Mouse (Mus musculus): ENCODE measurements around the gene Trmt1l. TPM values are rescaled to one million over a fixed set of nuclear protein-coding genes. Genes with fewer than 3 reads are reported as not detected.
"Not testable (repeated sequence)": the region's sequence is repeated elsewhere in the genome, so short reads cannot be mapped to it uniquely, and the experiment has no call there.

Gene Trmt1l
- polyA plus RNA-seq, 1 experiment from 2014 or later = 15.2 TPM

DNA sequence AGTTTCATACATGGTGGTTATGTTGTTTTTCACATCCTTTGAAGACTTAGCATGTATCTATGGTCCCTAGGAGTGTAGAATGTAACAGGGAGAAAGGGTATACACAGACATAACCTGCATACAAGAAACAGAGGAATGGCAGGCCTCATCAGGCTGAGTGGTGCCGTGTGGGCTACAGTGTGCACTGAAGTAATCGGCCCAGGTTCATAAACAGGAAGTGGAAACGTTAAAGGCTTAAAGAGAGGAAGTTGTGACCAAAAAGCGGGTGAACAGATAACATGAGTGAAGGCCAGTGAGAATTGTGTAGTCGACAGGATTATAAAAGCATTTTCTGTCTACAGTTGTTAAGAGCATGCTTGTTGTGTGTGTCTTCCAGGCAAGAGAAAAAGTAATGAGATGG, 28.7 kb downstream of the Trmt1l start:
- ATAC-seq (ENCODE audit: low FRiP score, low TSS enrichment) = no peak
- Histone ChIP-seq H3K36me3 (ENCODE audit: control insufficient read depth, insufficient read depth, low read length) (peaks cover 10% of the 10 kb centered on the region), H3K27me3 (ENCODE audit: control insufficient read depth, insufficient read depth, low read length) (no peaks in the 10 kb centered on the region), H3K4me3 (ENCODE audit: low read depth, low read length) (no peak overlapping the region), H3K4me2 (replicated peaks; ENCODE audit: low read depth) (no peak overlapping the region), H3K27ac (replicated peaks) (no peak overlapping the region), H3K4me1 (replicated peaks; ENCODE audit: control insufficient read depth, insufficient read depth) (no peaks in the 10 kb centered on the region), H3K9ac (ENCODE audit: low read length) (no peak overlapping the region), H3K9me3 (ENCODE audit: control insufficient read depth, low read length) (no peaks in the 10 kb centered on the region)
- TF ChIP-seq CTCF (IDR thresholded peaks at IDR 0.05; ENCODE audit: low read depth) (no peak), EP300 (optimal IDR thresholded peaks at IDR 0.05) (no peak)
- WGBS = 72% methylated on average over 5 of the region's 5 CpGs
- no peak for DNase-seq (ENCODE audit: low spot score)

DNA sequence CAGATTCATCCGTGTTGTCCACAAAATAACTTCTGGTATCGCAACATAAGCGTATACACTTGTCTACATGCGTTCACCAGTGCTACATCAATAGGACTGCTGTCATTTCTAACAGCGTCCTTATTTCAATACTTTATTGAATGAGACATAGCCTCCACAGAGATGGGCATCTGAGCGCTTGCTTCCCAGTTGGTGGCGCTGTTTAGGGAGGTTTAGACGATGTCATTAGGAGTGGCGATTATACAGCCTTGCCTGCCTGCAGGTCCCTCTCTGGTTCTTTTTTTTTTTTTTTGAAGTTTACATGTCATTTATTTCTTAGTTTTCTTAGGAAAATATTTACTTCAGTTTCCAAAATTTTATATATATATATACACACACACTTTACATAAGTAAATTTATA, 32.9 kb downstream of the Trmt1l start:
- TF ChIP-seq CTCF (IDR thresholded peaks at IDR 0.05; ENCODE audit: low read depth) (peak; percentile 48), EP300 (optimal IDR thresholded peaks at IDR 0.05) (no peak)
- Histone ChIP-seq H3K4me2 (replicated peaks; ENCODE audit: low read depth) (no peak overlapping the region), H3K36me3 (ENCODE audit: control insufficient read depth, insufficient read depth, low read length) (peaks cover 2% of the 10 kb centered on the region; the same call in 1 of the 2 replicates), H3K4me1 (replicated peaks; ENCODE audit: control insufficient read depth, insufficient read depth) (no peaks in the 10 kb centered on the region), H3K9me3 (ENCODE audit: control insufficient read depth, low read length) (no peaks in the 10 kb centered on the region), H3K27me3 (ENCODE audit: control insufficient read depth, insufficient read depth, low read length) (no peaks in the 10 kb centered on the region), H3K27ac (replicated peaks) (no peak overlapping the region), H3K4me3 (ENCODE audit: low read depth, low read length) (no peak overlapping the region), H3K9ac (ENCODE audit: low read length) (no peak overlapping the region)
- DNase-seq (ENCODE audit: low spot score) (no peak), ATAC-seq (ENCODE audit: low FRiP score, low TSS enrichment) (no peak)
- WGBS = 84% methylated on average over 9 of the region's 9 CpGs

DNA sequence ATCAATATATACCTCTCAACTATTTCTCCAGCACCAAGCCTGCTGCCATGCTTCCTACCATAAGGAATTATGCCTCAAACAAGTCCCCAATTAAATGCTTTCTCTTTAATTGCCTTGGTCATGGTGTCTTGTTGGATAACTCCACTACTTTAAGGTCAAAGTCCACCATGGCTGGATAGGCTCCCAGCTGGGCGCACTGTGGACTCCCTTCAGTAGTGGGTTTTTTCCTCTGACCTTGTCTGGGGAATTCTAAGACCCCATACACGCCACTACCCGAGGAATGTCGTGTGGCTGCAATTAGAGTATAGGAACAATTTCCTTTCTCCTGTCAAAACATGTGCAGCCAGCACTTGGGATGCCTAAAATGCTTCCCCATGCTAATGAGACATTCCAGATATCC, 36.6 kb downstream of the Trmt1l start:
- peaks cover 2% of the 10 kb centered on the region; the same call in 1 of the 2 replicates for H3K36me3 ChIP-seq (ENCODE audit: control insufficient read depth, insufficient read depth, low read length)
- H3K27ac ChIP-seq (replicated peaks) = no peak overlapping the region
- no peak overlapping the region for H3K9ac ChIP-seq (ENCODE audit: low read length)
- 68% methylated on average over 4 of the region's 4 CpGs for WGBS
- H3K4me1 ChIP-seq (replicated peaks; ENCODE audit: control insufficient read depth, insufficient read depth) = no peaks in the 10 kb centered on the region
- no peak overlapping the region for H3K4me3 ChIP-seq (ENCODE audit: low read depth, low read length)
- no peaks in the 10 kb centered on the region for H3K9me3 ChIP-seq (ENCODE audit: control insufficient read depth, low read length)
- no peak for ATAC-seq (ENCODE audit: low FRiP score, low TSS enrichment)
- H3K27me3 ChIP-seq (ENCODE audit: control insufficient read depth, insufficient read depth, low read length) = no peaks in the 10 kb centered on the region
- no peak for TF ChIP-seq EP300 (optimal IDR thresholded peaks at IDR 0.05)
- no peak for TF ChIP-seq CTCF (IDR thresholded peaks at IDR 0.05; ENCODE audit: low read depth)
- H3K4me2 ChIP-seq (replicated peaks; ENCODE audit: low read depth) = no peak overlapping the region
- no peak for DNase-seq (ENCODE audit: low spot score)

DNA sequence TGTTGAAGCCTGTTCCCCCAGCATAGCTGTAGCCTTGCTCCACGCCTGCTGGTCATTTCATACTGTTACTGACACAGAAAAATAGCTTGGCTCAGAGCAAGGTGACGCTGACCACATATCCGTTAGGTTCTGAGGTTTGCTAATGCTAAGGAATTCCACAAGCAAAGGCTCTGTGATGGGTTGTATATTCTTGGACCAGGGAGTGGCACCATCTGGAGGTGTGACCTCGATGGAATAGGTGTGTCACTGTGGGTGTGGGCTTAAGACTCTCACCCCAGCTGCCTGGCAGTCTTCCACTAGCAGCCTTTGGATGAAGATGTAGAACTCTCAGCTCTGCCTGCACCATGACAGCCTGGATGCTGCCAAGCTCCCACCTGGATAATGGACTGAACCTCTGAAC, 38.2 kb downstream of the Trmt1l start:
- Histone ChIP-seq H3K4me3 (ENCODE audit: low read depth, low read length) (no peak overlapping the region), H3K9me3 (ENCODE audit: control insufficient read depth, low read length) (no peaks in the 10 kb centered on the region), H3K9ac (ENCODE audit: low read length) (no peak overlapping the region), H3K4me2 (replicated peaks; ENCODE audit: low read depth) (no peak overlapping the region), H3K27me3 (ENCODE audit: control insufficient read depth, insufficient read depth, low read length) (no peaks in the 10 kb centered on the region), H3K27ac (replicated peaks) (no peak overlapping the region), H3K36me3 (ENCODE audit: control insufficient read depth, insufficient read depth, low read length) (peaks cover 3% of the 10 kb centered on the region), H3K4me1 (replicated peaks; ENCODE audit: control insufficient read depth, insufficient read depth) (no peaks in the 10 kb centered on the region)
- TF ChIP-seq CTCF (IDR thresholded peaks at IDR 0.05; ENCODE audit: low read depth) (no peak), EP300 (optimal IDR thresholded peaks at IDR 0.05) (no peak)
- WGBS = 63% methylated on average over 4 of the region's 4 CpGs
- no peak for ATAC-seq (ENCODE audit: low FRiP score, low TSS enrichment)
- no peak for DNase-seq (ENCODE audit: low spot score)

DNA sequence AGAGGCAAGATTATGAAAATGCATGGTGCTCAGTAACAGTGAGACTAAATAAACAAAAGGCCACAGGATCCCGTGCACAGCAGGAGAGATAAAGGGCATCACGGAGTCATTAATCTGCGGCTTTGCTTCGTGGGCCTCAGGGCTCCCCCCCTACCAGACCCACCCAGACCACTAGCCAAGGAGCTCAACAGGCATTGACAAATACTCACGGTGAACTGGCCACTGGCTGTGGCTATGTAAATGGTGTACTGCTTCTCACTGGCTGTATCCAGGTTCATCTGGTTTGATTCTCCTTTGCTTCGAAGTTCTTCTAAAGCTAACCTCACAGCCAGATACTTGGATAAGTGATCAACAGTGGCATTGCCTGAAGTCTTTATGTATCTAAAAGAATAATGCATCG, 43.1 kb downstream of the Trmt1l start:
- Histone ChIP-seq H3K9me3 (ENCODE audit: control insufficient read depth, low read length) (no peaks in the 10 kb centered on the region), H3K4me1 (replicated peaks; ENCODE audit: control insufficient read depth, insufficient read depth) (no peaks in the 10 kb centered on the region), H3K4me3 (ENCODE audit: low read depth, low read length) (no peak overlapping the region), H3K4me2 (replicated peaks; ENCODE audit: low read depth) (no peak overlapping the region), H3K9ac (ENCODE audit: low read length) (no peak overlapping the region), H3K27ac (replicated peaks) (no peak overlapping the region), H3K36me3 (ENCODE audit: control insufficient read depth, insufficient read depth, low read length) (peaks cover 26% of the 10 kb centered on the region), H3K27me3 (ENCODE audit: control insufficient read depth, insufficient read depth, low read length) (no peaks in the 10 kb centered on the region)
- TF ChIP-seq CTCF (IDR thresholded peaks at IDR 0.05; ENCODE audit: low read depth) = no peak
- DNase-seq (ENCODE audit: low spot score) (no peak), ATAC-seq (ENCODE audit: low FRiP score, low TSS enrichment) (no peak)
- WGBS = 62% methylated on average over 7 of the region's 7 CpGs

DNA sequence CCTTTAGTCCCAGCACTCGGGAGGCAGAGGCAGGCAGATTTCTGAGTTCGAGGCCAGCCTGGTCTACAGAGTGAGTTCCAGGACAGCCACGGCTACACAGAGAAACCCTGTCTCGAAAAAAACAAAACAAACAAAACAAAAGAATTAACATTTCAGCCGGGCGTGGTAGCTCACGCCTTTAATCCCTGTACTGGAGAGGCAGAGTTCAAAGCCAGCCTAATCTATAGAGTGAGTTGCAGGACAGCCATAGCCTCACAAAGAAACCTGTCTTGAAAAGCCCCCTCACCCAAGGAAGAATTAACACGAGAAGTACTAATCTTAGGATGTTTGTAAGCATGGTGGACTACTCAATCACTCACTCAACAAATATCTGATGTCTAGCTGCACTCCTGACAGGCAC, 44.0 kb downstream of the Trmt1l start:
- not testable (repeated sequence) for H3K27me3 ChIP-seq (ENCODE audit: control insufficient read depth, insufficient read depth, low read length); H3K4me3 ChIP-seq (ENCODE audit: low read depth, low read length); H3K27ac ChIP-seq (replicated peaks); H3K9ac ChIP-seq (ENCODE audit: low read length); DNase-seq (ENCODE audit: low spot score); ATAC-seq (ENCODE audit: low FRiP score, low TSS enrichment); H3K9me3 ChIP-seq (ENCODE audit: control insufficient read depth, low read length); H3K4me2 ChIP-seq (replicated peaks; ENCODE audit: low read depth); H3K4me1 ChIP-seq (replicated peaks; ENCODE audit: control insufficient read depth, insufficient read depth)
- 92% methylated on average over 8 of the region's 8 CpGs for WGBS
- peaks cover 29% of the 10 kb centered on the region for H3K36me3 ChIP-seq (ENCODE audit: control insufficient read depth, insufficient read depth, low read length)

Data from stomach, postnatal 0 days (tissue).